Mouse (Mus musculus) heart, embryonic 15.5 days (tissue): ENCODE results near the gene Gtf2a1l. TPM values are rescaled to one million over a fixed set of nuclear protein-coding genes. Genes with fewer than 3 reads are reported as not detected.

Experiments
- ATAC-seq: fragments of 200-750 bp; cut with Nextera tagmentation; replicated peaks from 2 replicates; pipeline ENCODE4 v1.8.0; 2017; ENCODE audit warnings: low read depth, moderate TSS enrichment; ENCODE audit not compliant: insufficient number of reproducible peaks, insufficient read depth, low FRiP score
- H3K27ac ChIP-seq: fragments of 300-500 bp; sonication (generic); 2 replicates; pipeline ENCODE4 v1.5.1; 2015; ENCODE audit warnings: mild to moderate bottlenecking, inconsistent platforms
- H3K27me3 ChIP-seq: fragments of 300-500 bp; sonication (generic); 2 replicates; pipeline ENCODE4 v1.6.1; 2015; ENCODE audit warnings: inconsistent platforms
- H3K36me3 ChIP-seq: fragments of 300-500 bp; sonication (generic); 2 replicates; pipeline ENCODE4 v1.6.1; 2015; ENCODE audit warnings: mild to moderate bottlenecking, inconsistent platforms
- H3K4me1 ChIP-seq: fragments of 300-500 bp; sonication (generic); replicated peaks from 2 replicates; pipeline ENCODE4 v1.6.1; 2015; ENCODE audit warnings: inconsistent platforms
- H3K4me2 ChIP-seq: fragments of 300-500 bp; sonication (generic); 2 replicates; pipeline ENCODE4 v1.6.1; 2015; ENCODE audit warnings: inconsistent platforms, mild to moderate bottlenecking, moderate library complexity
- H3K4me3 ChIP-seq: fragments of 300-500 bp; sonication (generic); 2 replicates; pipeline ENCODE4 v1.5.1; 2015; ENCODE audit warnings: mild to moderate bottlenecking, inconsistent platforms
- H3K9ac ChIP-seq: fragments of 300-500 bp; sonication (generic); 2 replicates; pipeline ENCODE4 v1.6.1; 2015; ENCODE audit warnings: mild to moderate bottlenecking, inconsistent platforms
- H3K9me3 ChIP-seq: fragments of 300-500 bp; sonication (generic); replicated peaks from 2 replicates; pipeline ENCODE4 v1.6.1; 2016; ENCODE audit warnings: inconsistent platforms
- WGBS: fragments of 180-500 bp; shearing (Covaris S2); methylation state at CpG from one replicate; pipeline ENCODE4 v1.1.7; 2015; ENCODE audit warnings: mixed read lengths; 5-methylcytosine and 5-hydroxymethylcytosine counted together
- polyA plus RNA-seq: library from polyadenylated mRNA; unstranded; fragments of >200 nt; fragmentation: Nextera tagmentation; extraction: Ambion mirVana; gene quantifications from 2 replicates; pipeline ENCODE4 v1.2.1, GENCODE M21; 2015

Gtf2a1l gene
- 0.08 and 0.09 TPM in 2 replicates for polyA plus RNA-seq

GRCm38 (mm10) chr17:88668452-88668851, at the start of gene Gtf2a1l:
Gene Gtf2a1l (plus strand): TSS chr17:88668660.
- 24% methylated on average over 21 of the region's 21 CpGs for WGBS
- Histone ChIP-seq H3K4me3 (peak within 1 kb of the TSS; percentile 8; the same call in 1 of the 2 replicates), H3K4me1 (peaks cover 4% of the 10 kb centered on the region; the same call in 1 of the 2 replicates), H3K4me2 (peak within 1 kb of the TSS; percentile 51), H3K27ac (no peak within 1 kb of the TSS), H3K9me3 (no peaks in the 10 kb centered on the region), H3K27me3 (no peaks in the 10 kb centered on the region), H3K9ac (no peak within 1 kb of the TSS), H3K36me3 (no peaks in the 10 kb centered on the region)
- ATAC-seq = no peak

GRCm38 (mm10) chr17:88620935-88621334, 47.5 kb upstream of the Gtf2a1l start:
- 68% methylated on average over 4 of the region's 4 CpGs for WGBS
- no peaks in the 10 kb centered on the region for H3K27me3 ChIP-seq
- no peak overlapping the region for H3K4me3 ChIP-seq
- peaks cover 9% of the 10 kb centered on the region for H3K4me1 ChIP-seq
- H3K4me2 ChIP-seq = no peak overlapping the region
- no peak overlapping the region for H3K27ac ChIP-seq
- no peaks in the 10 kb centered on the region for H3K9me3 ChIP-seq
- no peak overlapping the region for H3K9ac ChIP-seq
- no peak for ATAC-seq
- H3K36me3 ChIP-seq = 0 out of 2 replicates have a peak, but pooled peaks cover 4% of the 10 kb centered on the region

- H3K36me3 ChIP-seq = 0 out of 2 replicates have a peak, but pooled peaks cover 4% of the 10 kb centered on the region
- no peak overlapping the region for H3K27ac ChIP-seq
- H3K4me2 ChIP-seq = no peak overlapping the region
- H3K4me1 ChIP-seq = peaks cover 13% of the 10 kb centered on the region
- no peaks in the 10 kb centered on the region for H3K27me3 ChIP-seq
- 82% methylated on average over 3 of the region's 3 CpGs for WGBS
- no peak for ATAC-seq
- no peak overlapping the region for H3K9ac ChIP-seq
- H3K4me3 ChIP-seq = no peak overlapping the region
- H3K9me3 ChIP-seq = no peaks in the 10 kb centered on the region
Observed at GRCm38 (mm10) chr17:88621374-88621773, 47.1 kb upstream of the Gtf2a1l start.

GRCm38 (mm10) chr17:88622711-88623110, 45.7 kb upstream of the Gtf2a1l start:
- Histone ChIP-seq H3K9ac (no peak overlapping the region), H3K4me2 (no peak overlapping the region), H3K9me3 (no peaks in the 10 kb centered on the region), H3K4me3 (no peak overlapping the region), H3K36me3 (0 out of 2 replicates have a peak, but pooled peaks cover 4% of the 10 kb centered on the region), H3K27me3 (no peaks in the 10 kb centered on the region), H3K27ac (no peak overlapping the region), H3K4me1 (peaks cover 26% of the 10 kb centered on the region)
- WGBS = 88% methylated on average over 1 of the region's 1 CpGs
- ATAC-seq = no peak

GRCm38 (mm10) chr17:88624386-88624785, 44.1 kb upstream of the Gtf2a1l start:
- no peak overlapping the region for H3K9ac ChIP-seq
- no peak for ATAC-seq
- no peak overlapping the region for H3K27ac ChIP-seq
- H3K36me3 ChIP-seq = 0 out of 2 replicates have a peak, but pooled peaks cover 4% of the 10 kb centered on the region
- peaks cover 42% of the 10 kb centered on the region for H3K4me1 ChIP-seq
- no peak overlapping the region for H3K4me3 ChIP-seq
- no peak overlapping the region for H3K4me2 ChIP-seq
- no peaks in the 10 kb centered on the region for H3K9me3 ChIP-seq
- WGBS = 83% methylated on average over 4 of the region's 4 CpGs
- no peaks in the 10 kb centered on the region for H3K27me3 ChIP-seq

GRCm38 (mm10) chr17:88625350-88625749, 43.1 kb upstream of the Gtf2a1l start:
- H3K4me2 ChIP-seq = no peak overlapping the region

GRCm38 (mm10) chr17:88625931-88626330, 42.5 kb upstream of the Gtf2a1l start:
- 42% methylated on average over 7 of the region's 7 CpGs for WGBS
- peaks cover 57% of the 10 kb centered on the region for H3K4me1 ChIP-seq
- H3K9ac ChIP-seq = no peak overlapping the region
- H3K27ac ChIP-seq = peak overlapping the region; percentile 93
- 0 out of 2 replicates have a peak, but pooled peaks cover 4% of the 10 kb centered on the region for H3K36me3 ChIP-seq
- no peak overlapping the region for H3K4me3 ChIP-seq
- no peaks in the 10 kb centered on the region for H3K27me3 ChIP-seq
- no peak for ATAC-seq
- peak overlapping the region; percentile 54 for H3K4me2 ChIP-seq
- no peaks in the 10 kb centered on the region for H3K9me3 ChIP-seq

More at GRCm38 (mm10) chr17:88625350-88625749, 43.1 kb upstream of the Gtf2a1l start:
- peaks cover 51% of the 10 kb centered on the region for H3K4me1 ChIP-seq
- 0 out of 2 replicates have a peak, but pooled peaks cover 4% of the 10 kb centered on the region for H3K36me3 ChIP-seq
- ATAC-seq = no peak
- 78% methylated on average over 13 of the region's 13 CpGs for WGBS
- H3K27me3 ChIP-seq = no peaks in the 10 kb centered on the region
- H3K9me3 ChIP-seq = no peaks in the 10 kb centered on the region
- no peak overlapping the region for H3K9ac ChIP-seq
- no peak overlapping the region for H3K4me3 ChIP-seq
- H3K27ac ChIP-seq = peak overlapping the region; percentile 93

GRCm38 (mm10) chr17:88626347-88626811, 42.1 kb upstream of the Gtf2a1l start:
- no peaks in the 10 kb centered on the region for H3K9me3 ChIP-seq
- WGBS = 23% methylated on average over 7 of the region's 7 CpGs
- H3K4me3 ChIP-seq = peak overlapping the region; percentile 31
- no peak overlapping the region for H3K9ac ChIP-seq
- peak overlapping the region; percentile 54 for H3K4me2 ChIP-seq
- H3K27me3 ChIP-seq = no peaks in the 10 kb centered on the region
- 0 out of 2 replicates have a peak, but pooled peaks cover 4% of the 10 kb centered on the region for H3K36me3 ChIP-seq
- ATAC-seq = no peak
- peaks cover 62% of the 10 kb centered on the region for H3K4me1 ChIP-seq
- peak overlapping the region; percentile 93 for H3K27ac ChIP-seq

- Histone ChIP-seq H3K9ac (no peak overlapping the region), H3K9me3 (no peaks in the 10 kb centered on the region), H3K36me3 (0 out of 2 replicates have a peak, but pooled peaks cover 4% of the 10 kb centered on the region), H3K27ac (peak overlapping the region; percentile 93), H3K4me1 (peaks cover 68% of the 10 kb centered on the region), H3K27me3 (no peaks in the 10 kb centered on the region), H3K4me2 (peak overlapping the region; percentile 54), H3K4me3 (peak overlapping the region; percentile 31)
- 55% methylated on average over 7 of the region's 7 CpGs for WGBS
- ATAC-seq = no peak
Observed at GRCm38 (mm10) chr17:88627150-88627549, 41.3 kb upstream of the Gtf2a1l start.

GRCm38 (mm10) chr17:88628676-88629380, 39.6 kb upstream of the Gtf2a1l start:
- WGBS = 19% methylated on average over 10 of the region's 10 CpGs

GRCm38 (mm10) chr17:88629381-88629759, 39.1 kb upstream of the Gtf2a1l start:
- Histone ChIP-seq H3K9me3 (no peaks in the 10 kb centered on the region), H3K27ac (peak overlapping the region; percentile 93), H3K4me1 (peaks cover 71% of the 10 kb centered on the region), H3K4me3 (peak overlapping the region; percentile 21), H3K9ac (no peak overlapping the region), H3K4me2 (peak overlapping the region; percentile 54), H3K27me3 (no peaks in the 10 kb centered on the region), H3K36me3 (no peaks in the 10 kb centered on the region)
- WGBS = 8% methylated on average over 4 of the region's 4 CpGs
- peak; percentile 63 for ATAC-seq

More at GRCm38 (mm10) chr17:88628676-88629380, 39.6 kb upstream of the Gtf2a1l start:
- Histone ChIP-seq H3K4me3 (peak overlapping the region; percentile 21), H3K27ac (peak overlapping the region; percentile 93), H3K4me1 (peaks cover 71% of the 10 kb centered on the region), H3K9me3 (no peaks in the 10 kb centered on the region), H3K27me3 (no peaks in the 10 kb centered on the region), H3K9ac (no peak overlapping the region), H3K36me3 (no peaks in the 10 kb centered on the region), H3K4me2 (peak overlapping the region; percentile 54)
- peak; percentile 79 for ATAC-seq
